Mouse (Mus musculus): ENCODE measurements at regions not wholly inside any gene's neighbourhood (a gene's known extent, or its start where the extent isn't known, plus 50 kb on each side); places are given as distances from the start of the nearest gene placed in this dataset.

GRCm38 (mm10) chr16:54440932-54441331 is 856.9 kb downstream of the Zpld1 start:
- no peak overlapping the region for H3K27ac ChIP-seq (replicated peaks)

GRCm38 (mm10) chr16:54406638-54407037 is 891.1 kb downstream of the Zpld1 start:
- WGBS = 72% methylated on average over 3 of the region's 3 CpGs

More at GRCm38 (mm10) chr16:54440932-54441331, 856.9 kb downstream of the Zpld1 start:
- no peak overlapping the region for H3K4me2 ChIP-seq (replicated peaks; ENCODE audit: low read depth)
- H3K27me3 ChIP-seq (ENCODE audit: control insufficient read depth, insufficient read depth, low read length) = no peaks in the 10 kb centered on the region
- TF ChIP-seq CTCF (IDR thresholded peaks at IDR 0.05; ENCODE audit: low read depth) = no peak
- no peak for TF ChIP-seq EP300 (optimal IDR thresholded peaks at IDR 0.05)
- H3K9ac ChIP-seq (ENCODE audit: low read length) = no peak overlapping the region
- no peak overlapping the region for H3K4me3 ChIP-seq (ENCODE audit: low read depth, low read length)
- H3K36me3 ChIP-seq (ENCODE audit: control insufficient read depth, insufficient read depth, low read length) = no peaks in the 10 kb centered on the region
- ATAC-seq (ENCODE audit: low FRiP score, low TSS enrichment) (no peak), DNase-seq (ENCODE audit: low spot score) (no peak)
- H3K9me3 ChIP-seq (ENCODE audit: control insufficient read depth, low read length) = no peaks in the 10 kb centered on the region
- 92% methylated on average over 2 of the region's 2 CpGs for WGBS
- H3K4me1 ChIP-seq (replicated peaks; ENCODE audit: control insufficient read depth, insufficient read depth) = no peaks in the 10 kb centered on the region

GRCm38 (mm10) chr16:54384019-54384418 is 913.8 kb downstream of the Zpld1 start:
- 50% methylated on average over 3 of the region's 3 CpGs for WGBS
- no peaks in the 10 kb centered on the region for H3K36me3 ChIP-seq (ENCODE audit: control insufficient read depth, insufficient read depth, low read length)
- H3K4me1 ChIP-seq (replicated peaks; ENCODE audit: control insufficient read depth, insufficient read depth) = no peaks in the 10 kb centered on the region
- H3K27ac ChIP-seq (replicated peaks) = no peak overlapping the region
- H3K27me3 ChIP-seq (ENCODE audit: control insufficient read depth, insufficient read depth, low read length) = no peaks in the 10 kb centered on the region
- DNase-seq (ENCODE audit: low spot score) = no peak
- no peak overlapping the region for H3K9ac ChIP-seq (ENCODE audit: low read length)
- H3K4me3 ChIP-seq (ENCODE audit: low read depth, low read length) = no peak overlapping the region
- H3K9me3 ChIP-seq (ENCODE audit: control insufficient read depth, low read length) = no peaks in the 10 kb centered on the region
- ATAC-seq (ENCODE audit: low FRiP score, low TSS enrichment) = no peak
- H3K4me2 ChIP-seq (replicated peaks; ENCODE audit: low read depth) = no peak overlapping the region
- TF ChIP-seq CTCF (IDR thresholded peaks at IDR 0.05; ENCODE audit: low read depth) (no peak), EP300 (optimal IDR thresholded peaks at IDR 0.05) (no peak)

More at GRCm38 (mm10) chr16:54406638-54407037, 891.1 kb downstream of the Zpld1 start:
- no peak overlapping the region for H3K27ac ChIP-seq (replicated peaks)
- TF ChIP-seq CTCF (IDR thresholded peaks at IDR 0.05; ENCODE audit: low read depth) (no peak), EP300 (optimal IDR thresholded peaks at IDR 0.05) (no peak)
- no peaks in the 10 kb centered on the region for H3K27me3 ChIP-seq (ENCODE audit: control insufficient read depth, insufficient read depth, low read length)
- H3K4me3 ChIP-seq (ENCODE audit: low read depth, low read length) = no peak overlapping the region
- no peak overlapping the region for H3K4me2 ChIP-seq (replicated peaks; ENCODE audit: low read depth)
- H3K9me3 ChIP-seq (ENCODE audit: control insufficient read depth, low read length) = no peaks in the 10 kb centered on the region
- no peaks in the 10 kb centered on the region for H3K4me1 ChIP-seq (replicated peaks; ENCODE audit: control insufficient read depth, insufficient read depth)
- DNase-seq (ENCODE audit: low spot score) (no peak), ATAC-seq (ENCODE audit: low FRiP score, low TSS enrichment) (no peak)
- H3K9ac ChIP-seq (ENCODE audit: low read length) = no peak overlapping the region
- no peaks in the 10 kb centered on the region for H3K36me3 ChIP-seq (ENCODE audit: control insufficient read depth, insufficient read depth, low read length)

GRCm38 (mm10) chr16:54374990-54375389 is 922.8 kb downstream of the Zpld1 start:
- 57% methylated on average over 4 of the region's 4 CpGs for WGBS
- TF ChIP-seq EP300 (optimal IDR thresholded peaks at IDR 0.05) (no peak), CTCF (IDR thresholded peaks at IDR 0.05; ENCODE audit: low read depth) (no peak)
- ATAC-seq (ENCODE audit: low FRiP score, low TSS enrichment) (no peak), DNase-seq (ENCODE audit: low spot score) (no peak)
- H3K9ac ChIP-seq (ENCODE audit: low read length) = no peak overlapping the region
- no peaks in the 10 kb centered on the region for H3K36me3 ChIP-seq (ENCODE audit: control insufficient read depth, insufficient read depth, low read length)
- no peaks in the 10 kb centered on the region for H3K27me3 ChIP-seq (ENCODE audit: control insufficient read depth, insufficient read depth, low read length)
- no peak overlapping the region for H3K4me2 ChIP-seq (replicated peaks; ENCODE audit: low read depth)
- no peak overlapping the region for H3K4me3 ChIP-seq (ENCODE audit: low read depth, low read length)
- H3K4me1 ChIP-seq (replicated peaks; ENCODE audit: control insufficient read depth, insufficient read depth) = no peaks in the 10 kb centered on the region
- H3K27ac ChIP-seq (replicated peaks) = no peak overlapping the region
- no peaks in the 10 kb centered on the region for H3K9me3 ChIP-seq (ENCODE audit: control insufficient read depth, low read length)

GRCm38 (mm10) chr16:54354423-54354822 is 943.4 kb downstream of the Zpld1 start:
- H3K9ac ChIP-seq (ENCODE audit: low read length) = no peak overlapping the region
- H3K27ac ChIP-seq (replicated peaks) = no peak overlapping the region
- ATAC-seq (ENCODE audit: low FRiP score, low TSS enrichment) (no peak), DNase-seq (ENCODE audit: low spot score) (no peak)
- no peaks in the 10 kb centered on the region for H3K27me3 ChIP-seq (ENCODE audit: control insufficient read depth, insufficient read depth, low read length)
- H3K4me3 ChIP-seq (ENCODE audit: low read depth, low read length) = no peak overlapping the region
- no peaks in the 10 kb centered on the region for H3K36me3 ChIP-seq (ENCODE audit: control insufficient read depth, insufficient read depth, low read length)
- no peak overlapping the region for H3K4me2 ChIP-seq (replicated peaks; ENCODE audit: low read depth)
- H3K9me3 ChIP-seq (ENCODE audit: control insufficient read depth, low read length) = no peaks in the 10 kb centered on the region
- no peaks in the 10 kb centered on the region for H3K4me1 ChIP-seq (replicated peaks; ENCODE audit: control insufficient read depth, insufficient read depth)
- TF ChIP-seq CTCF (IDR thresholded peaks at IDR 0.05; ENCODE audit: low read depth) (no peak), EP300 (optimal IDR thresholded peaks at IDR 0.05) (no peak)

GRCm38 (mm10) chr16:54348814-54349213 is 949.0 kb downstream of the Zpld1 start:
- Histone ChIP-seq H3K27ac (replicated peaks) (no peak overlapping the region), H3K9me3 (ENCODE audit: control insufficient read depth, low read length) (no peaks in the 10 kb centered on the region), H3K4me2 (replicated peaks; ENCODE audit: low read depth) (no peak overlapping the region), H3K4me1 (replicated peaks; ENCODE audit: control insufficient read depth, insufficient read depth) (no peaks in the 10 kb centered on the region), H3K9ac (ENCODE audit: low read length) (no peak overlapping the region), H3K27me3 (ENCODE audit: control insufficient read depth, insufficient read depth, low read length) (no peaks in the 10 kb centered on the region), H3K36me3 (ENCODE audit: control insufficient read depth, insufficient read depth, low read length) (no peaks in the 10 kb centered on the region), H3K4me3 (ENCODE audit: low read depth, low read length) (no peak overlapping the region)
- no peak for DNase-seq (ENCODE audit: low spot score)
- no peak for TF ChIP-seq CTCF (IDR thresholded peaks at IDR 0.05; ENCODE audit: low read depth)
- TF ChIP-seq EP300 (optimal IDR thresholded peaks at IDR 0.05) = no peak
- no peak for ATAC-seq (ENCODE audit: low FRiP score, low TSS enrichment)

Measured in stomach, postnatal 0 days (tissue).